Mouse (Mus musculus): ENCODE measurements around the gene Apbb1ip.

DNA sequence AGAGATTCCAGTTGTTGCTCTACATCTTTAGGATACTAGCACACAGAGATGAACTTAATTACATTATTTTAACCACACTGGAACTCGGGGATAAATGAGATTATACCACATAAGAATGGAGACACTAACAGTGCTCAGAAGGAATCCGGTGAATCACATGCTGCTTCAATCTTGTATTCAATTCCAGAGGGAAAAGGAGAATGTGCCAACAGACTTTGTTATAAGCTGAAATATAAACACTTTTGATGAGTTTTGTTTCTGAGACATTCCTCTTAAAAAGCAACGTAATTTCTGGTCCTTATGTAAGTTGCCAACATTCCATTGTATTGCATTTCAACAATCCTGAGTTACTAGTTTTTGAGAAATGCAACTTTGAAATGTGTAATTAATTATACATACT, 1.8 kb downstream of the Apbb1ip start:
- TF ChIP-seq CTCF (IDR thresholded peaks at IDR 0.05; ENCODE audit: control insufficient read depth, insufficient read depth, insufficient read length): no peak
- TF ChIP-seq MYOG (IDR thresholded peaks at IDR 0.05; ENCODE audit: control insufficient read depth, extremely low read depth, insufficient read length): no peak
- TF ChIP-seq MAX (IDR thresholded peaks at IDR 0.05): no peak
- no peak for TF ChIP-seq MYOD1 (IDR thresholded peaks at IDR 0.05; ENCODE audit: control insufficient read depth, insufficient read length, low read depth)
